ENCODE assay signal across 17 mouse cellular contexts in the genomic region with DNA sequence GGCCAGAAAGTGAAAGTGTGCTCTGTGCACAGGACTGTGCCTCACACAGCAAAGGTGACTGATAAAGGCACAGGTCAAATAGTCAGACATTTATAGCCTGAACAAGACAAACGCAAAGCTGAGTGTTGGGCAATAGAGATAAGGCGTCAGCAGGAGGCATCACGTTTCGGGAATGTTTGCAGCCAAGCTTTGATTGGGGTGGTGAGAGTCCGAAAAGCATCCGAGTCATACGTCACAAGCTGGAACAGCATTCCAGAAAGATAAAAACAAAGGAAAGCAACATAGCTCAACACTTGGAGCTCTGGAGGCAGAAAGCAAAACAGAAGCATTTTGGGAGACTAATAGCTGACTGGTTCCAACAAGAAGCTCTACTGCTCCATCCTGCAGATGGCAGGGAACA. TPM values are rescaled to one million over a fixed set of nuclear protein-coding genes. Genes with fewer than 3 reads are reported as not detected.
A peak's percentile ranks its signal among the peaks of the same experiment; 100 is the strongest.
DNase-seq lines count a peak whose midpoint lies in the region; ATAC-seq lines count a peak whose summit lies in the region.
"Had no signal": no experiment of that assay in that cellular context is flagged by ENCODE, and none has a peak within 500 bp of the region (broad histone marks: within the 10 kb centered on the region; RNA-seq: fewer than 3 reads in every experiment).

No protein-coding gene starts in this region.

- DNase-seq in urinary bladder, postnatal 36 days (ENCODE audit: low spot score in 2 of 2): peak; percentile 6 to 7
- DNase-seq in urinary bladder, postnatal 10 days (ENCODE audit: low spot score): no peak
- DNase-seq in heart, postnatal 25 days (ENCODE audit: low spot score): peak; percentile 20
- peak; percentile 25 for DNase-seq in yolk sac, embryonic 10.5 days (ENCODE audit: low spot score)
- no peak for DNase-seq in adrenal gland, postnatal 10 days
- DNase-seq in cerebellum, adult 11 months: no peak
- DNase-seq: adrenal gland, adult 8-10 months; cerebellum, adult 9-10 months; kidney, postnatal 10 days; thymus, postnatal 36 days had no signal

- no peak overlapping the region for H3K27ac ChIP-seq in intestine, embryonic 16.5 days (ENCODE audit: low read length)
- H3K27ac ChIP-seq in intestine, embryonic 15.5 days: no peak overlapping the region
- H3K27ac ChIP-seq: embryonic facial prominence, embryonic 12.5 days; lung, embryonic 15.5 days; neural tube, embryonic 15.5 days had no signal

- no peaks in the 10 kb centered on the region for H3K36me3 ChIP-seq in intestine, embryonic 16.5 days (ENCODE audit: control insufficient read depth, insufficient read depth, low read length)
- no peaks in the 10 kb centered on the region for H3K36me3 ChIP-seq in intestine, embryonic 15.5 days
- H3K36me3 ChIP-seq: embryonic facial prominence, embryonic 12.5 days; lung, embryonic 15.5 days; neural tube, embryonic 15.5 days had no signal

- H3K4me1 ChIP-seq in intestine, embryonic 16.5 days (ENCODE audit: control insufficient read depth, insufficient read depth, low read length): no peaks in the 10 kb centered on the region
- H3K4me1 ChIP-seq in intestine, embryonic 15.5 days (replicated peaks): no peaks in the 10 kb centered on the region
- H3K4me1 ChIP-seq: embryonic facial prominence, embryonic 12.5 days had no signal

- ATAC-seq in intestine, embryonic 16.5 days: 0 out of 2 replicates have a peak, but pooled peaks have one; percentile 38
- no peak for ATAC-seq in intestine, embryonic 15.5 days
- ATAC-seq: inflammation-experienced regulatory T-cells, adult 6 months had no signal

- H3K27me3 ChIP-seq in intestine, embryonic 16.5 days (replicated peaks; ENCODE audit: control insufficient read depth, insufficient read depth, low read length): peaks cover 3% of the 10 kb centered on the region; the same call in 1 of the 2 replicates
- H3K27me3 ChIP-seq in intestine, embryonic 15.5 days (replicated peaks): no peaks in the 10 kb centered on the region
- H3K27me3 ChIP-seq: embryonic facial prominence, embryonic 12.5 days; lung, embryonic 15.5 days; neural tube, embryonic 15.5 days had no signal

- 29% methylated on average over 7 of the region's 7 CpGs for WGBS in intestine, embryonic 16.5 days
- WGBS in intestine, embryonic 15.5 days: 22% methylated on average over 7 of the region's 7 CpGs

- H3K4me2 ChIP-seq in intestine, embryonic 16.5 days (ENCODE audit: low read depth, low read length): no peak overlapping the region
- H3K4me2 ChIP-seq in intestine, embryonic 15.5 days (replicated peaks): no peak overlapping the region
- H3K4me2 ChIP-seq: embryonic facial prominence, embryonic 12.5 days; lung, embryonic 15.5 days; neural tube, embryonic 15.5 days had no signal

- intact Hi-C loops in heart, postnatal 25 days (cut with DNase I): no loop called here

- no peak overlapping the region for H3K4me3 ChIP-seq in intestine, embryonic 16.5 days (ENCODE audit: low read length)
- no peak overlapping the region for H3K4me3 ChIP-seq in intestine, embryonic 15.5 days (replicated peaks)
- H3K4me3 ChIP-seq: embryonic facial prominence, embryonic 12.5 days; lung, embryonic 15.5 days; neural tube, embryonic 15.5 days had no signal

- H3K9ac ChIP-seq in intestine, embryonic 16.5 days (ENCODE audit: low read depth, low read length): no peak overlapping the region
- no peak overlapping the region for H3K9ac ChIP-seq in intestine, embryonic 15.5 days
- H3K9ac ChIP-seq: embryonic facial prominence, embryonic 12.5 days; lung, embryonic 15.5 days; neural tube, embryonic 15.5 days had no signal

- H3K9me3 ChIP-seq in intestine, embryonic 16.5 days (ENCODE audit: control insufficient read depth, low read length): no peaks in the 10 kb centered on the region
- H3K9me3 ChIP-seq in intestine, embryonic 15.5 days: no peaks in the 10 kb centered on the region
- H3K9me3 ChIP-seq: embryonic facial prominence, embryonic 12.5 days; lung, embryonic 15.5 days; neural tube, embryonic 15.5 days had no signal

RNA-seq across cellular contexts. Expression of a gene that starts 35.5 kb away (rescaled TPM):
- polyA plus RNA-seq in intestine, embryonic 16.5 days (2015; fragmentation: Nextera tagmentation; extraction: Ambion mirVana): 5.8 and 6.4 TPM in 2 replicates
- polyA plus RNA-seq in intestine, embryonic 15.5 days (2015; fragmentation: Nextera tagmentation; extraction: Ambion mirVana): 6.1 and 6.7 TPM in 2 replicates
- total RNA-seq in heart, postnatal 25 days (2021): 1 to 10 TPM; 2.6 to 3.3 TPM
- 10 to 100 TPM; 10.7 to 17.4 TPM for total RNA-seq in adrenal gland, postnatal 10 days (2021)

RNA-seq across cellular contexts. Expression of a gene that starts 56.7 kb away (rescaled TPM):
- polyA plus RNA-seq in intestine, embryonic 16.5 days (2015; fragmentation: Nextera tagmentation; extraction: Ambion mirVana): 1.8 and 2.0 TPM in 2 replicates
- polyA plus RNA-seq in intestine, embryonic 15.5 days (2015; fragmentation: Nextera tagmentation; extraction: Ambion mirVana): 3.0 and 3.3 TPM in 2 replicates
- 100 to 1,000 TPM; 182 to 191 TPM for total RNA-seq in heart, postnatal 25 days (2021)
- 10 to 100 TPM; 39.2 to 58.2 TPM for total RNA-seq in adrenal gland, postnatal 10 days (2021)
- total RNA-seq: hematopoietic stem cell, adult 5-6 weeks had no signal

Comparison
In these comparisons a context has a peak if more than half of its experiments do, and no peak if none do; other contexts are left out.
1. DNase-seq: peak in urinary bladder, postnatal 36 days (2 of 2), heart, postnatal 25 days (single experiment) and yolk sac, embryonic 10.5 days (single experiment); none in urinary bladder, postnatal 10 days (single experiment), adrenal gland, postnatal 10 days (single experiment) and cerebellum, adult 11 months (single experiment).